Mouse (Mus musculus): ENCODE results near the gene Wwox.

GRCm38 (mm10) chr8:114670801-114671200 lies 231.3 kb downstream of the Wwox start:
- TF ChIP-seq CTCF (conservative IDR thresholded peaks at IDR 0.05 in 1 of 2, IDR thresholded peaks at IDR 0.05 in 1 of 2; ENCODE audit: low read depth in 2 of 2, low read length in 2 of 2) (no peak), MEF2A (IDR thresholded peaks at IDR 0.05; ENCODE audit: borderline replicate concordance, low read depth, low read length) (no peak), SIN3A (IDR thresholded peaks at IDR 0.05; ENCODE audit: low read length) (no peak), MAX (IDR thresholded peaks at IDR 0.05; ENCODE audit: low read length) (no peak)
